Mouse (Mus musculus) 3134 (cell line): Measurements from ENCODE around the gene Cacna1a.

Experiments
- DNase-seq: peaks from one replicate; pipeline ENCODE4 v3.0.0-alpha.2; 2011; ENCODE audit warnings: low spot score; ENCODE audit not compliant: insufficient read length; ENCODE audit errors: extremely low read depth

The Cacna1a gene

GRCm38 (mm10) chr8:84388275-84388674 is at the start of gene Cacna1a:
Gene Cacna1a (plus strand): TSS chr8:84388440.
- DNase-seq, result no peak

- DNase-seq, result no peak
These were observed 49.7 kb upstream of the Cacna1a start for GRCm38 (mm10) chr8:84338493-84338892.

- DNase-seq, result no peak
These were observed 48.9 kb upstream of the Cacna1a start for GRCm38 (mm10) chr8:84339320-84339719.

GRCm38 (mm10) chr8:84339867-84340266 is 48.4 kb upstream of the Cacna1a start:
- DNase-seq, result no peak

- DNase-seq, result no peak
These were observed 47.6 kb upstream of the Cacna1a start for GRCm38 (mm10) chr8:84340671-84341070.

GRCm38 (mm10) chr8:84345493-84345892 is 42.7 kb upstream of the Cacna1a start:
- no peak for DNase-seq

- no peak for DNase-seq
These were observed 41.8 kb upstream of the Cacna1a start for GRCm38 (mm10) chr8:84346421-84346820.

GRCm38 (mm10) chr8:84349526-84349925 is 38.7 kb upstream of the Cacna1a start:
- DNase-seq, result no peak

- DNase-seq, result no peak
These were observed 37.3 kb upstream of the Cacna1a start for GRCm38 (mm10) chr8:84350960-84351359.

- no peak for DNase-seq
These were observed 31.8 kb upstream of the Cacna1a start for GRCm38 (mm10) chr8:84356482-84356881.

GRCm38 (mm10) chr8:84357631-84358371 is 30.4 kb upstream of the Cacna1a start:
- DNase-seq, result peak; percentile 77

GRCm38 (mm10) chr8:84363428-84364134 is 24.7 kb upstream of the Cacna1a start:
- peak; percentile 39 for DNase-seq

- DNase-seq, result no peak
These were observed 23.0 kb upstream of the Cacna1a start for GRCm38 (mm10) chr8:84365197-84365596.

- DNase-seq, result no peak
These were observed 17.3 kb upstream of the Cacna1a start for GRCm38 (mm10) chr8:84370972-84371371.

GRCm38 (mm10) chr8:84375038-84375437 is 13.2 kb upstream of the Cacna1a start:
- DNase-seq, result no peak

GRCm38 (mm10) chr8:84375803-84376202 is 12.4 kb upstream of the Cacna1a start:
- DNase-seq, result no peak

- DNase-seq, result no peak
These were observed 11.7 kb upstream of the Cacna1a start for GRCm38 (mm10) chr8:84376564-84376963.

- peak; percentile 73 for DNase-seq
These were observed 6.6 kb upstream of the Cacna1a start for GRCm38 (mm10) chr8:84381676-84382075.

- no peak for DNase-seq
These were observed 533 bp downstream of the Cacna1a start for GRCm38 (mm10) chr8:84388773-84389172.

GRCm38 (mm10) chr8:84389173-84389572 is 933 bp downstream of the Cacna1a start:
- no peak for DNase-seq

- DNase-seq, result no peak
These were observed 3.4 kb downstream of the Cacna1a start for GRCm38 (mm10) chr8:84391611-84392010.
